Mouse (Mus musculus): Measurements from ENCODE around the gene RPS10-NUDT3.

DNA sequence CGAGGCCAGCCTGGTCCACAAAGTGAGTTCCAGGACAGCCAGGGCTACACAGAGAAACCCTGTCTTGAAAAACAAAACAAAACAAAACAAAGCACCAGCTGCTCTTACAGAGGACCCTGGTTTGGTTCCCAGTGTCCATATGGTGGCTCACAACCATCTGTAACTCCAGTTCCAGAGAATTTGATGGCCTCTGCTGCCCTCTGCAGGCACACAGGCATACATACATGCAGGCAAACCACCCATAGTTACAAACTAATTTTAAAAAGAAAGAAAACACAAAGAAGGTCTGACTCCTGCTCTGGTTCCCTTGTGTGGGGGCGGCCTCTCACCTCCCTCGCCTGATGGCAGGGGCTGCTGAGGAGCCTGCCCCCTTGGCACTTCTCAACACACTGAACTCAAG, 101.7 kb downstream of the RPS10-NUDT3 start:
- TF ChIP-seq CTCF (conservative IDR thresholded peaks at IDR 0.05; ENCODE audit: low read length), result no peak
- no peak for TF ChIP-seq NANOG (IDR thresholded peaks at IDR 0.05; ENCODE audit: borderline replicate concordance, low read length)
